Mouse (Mus musculus) stomach, postnatal 0 days (tissue): Measurements from ENCODE around the gene Sox6.

Experiments used
- CTCF ChIP-seq: IDR thresholded peaks from 2 replicates; pipeline ENCODE4 v1.5.1; 2016; ENCODE audit warnings: antibody characterized with exemption, low read depth, mild to moderate bottlenecking, moderate library complexity
- EP300 ChIP-seq: optimal IDR thresholded peaks from 2 replicates; pipeline ENCODE3; 2016; ENCODE audit warnings: antibody characterized with exemption

DNA sequence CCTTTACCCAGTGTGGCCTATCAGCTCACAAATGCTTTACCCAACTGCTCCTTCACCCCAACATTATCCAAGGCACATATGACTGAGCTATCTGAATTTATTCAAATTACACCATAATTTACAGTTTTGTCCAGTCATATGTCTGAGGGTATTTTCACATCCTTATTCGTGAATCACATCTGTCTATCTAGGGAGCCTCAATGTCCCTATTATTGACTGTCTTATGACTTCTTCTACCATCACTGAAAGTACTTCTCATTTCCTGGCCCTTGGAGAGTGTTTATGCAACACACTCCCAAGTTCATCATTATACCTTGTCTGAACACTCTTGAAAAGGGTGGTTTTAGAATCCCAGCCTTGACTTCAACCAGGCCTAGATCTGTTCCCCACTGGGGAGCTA, 128.3 kb downstream of the Sox6 start:
- TF ChIP-seq CTCF (no peak), EP300 (no peak)
